Mouse (Mus musculus): Measurements from ENCODE around the gene Trim59.
"Not testable (repeated sequence)": the region's sequence is repeated elsewhere in the genome, so short reads cannot be mapped to it uniquely, and the experiment has no call there.

Gene Trim59

GRCm38 (mm10) chr3:69044645-69045399 lies at the start of gene Trim59:
Trim59 (minus strand) TSS chr3:69044755.
- DNase-seq (ENCODE audit: low read depth, low spot score), result peak; percentile 94

GRCm38 (mm10) chr3:69064005-69064404 lies 19.4 kb upstream of the Trim59 start:
- DNase-seq (ENCODE audit: low read depth, low spot score), result no peak

GRCm38 (mm10) chr3:69062764-69063163 lies 18.2 kb upstream of the Trim59 start:
- no peak for DNase-seq (ENCODE audit: low read depth, low spot score)

- no peak for DNase-seq (ENCODE audit: low read depth, low spot score)
Measured at GRCm38 (mm10) chr3:69060672-69061071, 16.1 kb upstream of the Trim59 start.

- no peak for DNase-seq (ENCODE audit: low read depth, low spot score)
Measured at GRCm38 (mm10) chr3:69055871-69056270, 11.3 kb upstream of the Trim59 start.

- no peak for DNase-seq (ENCODE audit: low read depth, low spot score)
Measured at GRCm38 (mm10) chr3:69054760-69055432, 10.3 kb upstream of the Trim59 start.

- no peak for DNase-seq (ENCODE audit: low read depth, low spot score)
Measured at GRCm38 (mm10) chr3:69051894-69052293, 7.3 kb upstream of the Trim59 start.

- no peak for DNase-seq (ENCODE audit: low read depth, low spot score)
Measured at GRCm38 (mm10) chr3:69049011-69049410, 4.5 kb upstream of the Trim59 start.

GRCm38 (mm10) chr3:69047684-69048083 lies 3.1 kb upstream of the Trim59 start:
- no peak for DNase-seq (ENCODE audit: low read depth, low spot score)

GRCm38 (mm10) chr3:69046509-69046908 lies 2.0 kb upstream of the Trim59 start:
- DNase-seq (ENCODE audit: low read depth, low spot score), result no peak

GRCm38 (mm10) chr3:69045750-69046149 lies 1.2 kb upstream of the Trim59 start:
- no peak for DNase-seq (ENCODE audit: low read depth, low spot score)

- DNase-seq (ENCODE audit: low read depth, low spot score), result no peak
Measured at GRCm38 (mm10) chr3:69045400-69045703, 797 bp upstream of the Trim59 start.

GRCm38 (mm10) chr3:69044167-69044591 lies 376 bp downstream of the Trim59 start:
- peak; percentile 46 for DNase-seq (ENCODE audit: low read depth, low spot score)

- no peak for DNase-seq (ENCODE audit: low read depth, low spot score)
Measured at GRCm38 (mm10) chr3:69041298-69041697, 3.3 kb downstream of the Trim59 start.

GRCm38 (mm10) chr3:69040105-69040504 lies 4.5 kb downstream of the Trim59 start:
- no peak for DNase-seq (ENCODE audit: low read depth, low spot score)

GRCm38 (mm10) chr3:69026133-69026783 lies 18.3 kb downstream of the Trim59 start:
- no peak for DNase-seq (ENCODE audit: low read depth, low spot score)

GRCm38 (mm10) chr3:69020764-69021163 lies 23.8 kb downstream of the Trim59 start:
- no peak for DNase-seq (ENCODE audit: low read depth, low spot score)

- no peak for DNase-seq (ENCODE audit: low read depth, low spot score)
Measured at GRCm38 (mm10) chr3:69020285-69020684, 24.3 kb downstream of the Trim59 start.

GRCm38 (mm10) chr3:69018635-69019034 lies 25.9 kb downstream of the Trim59 start:
- DNase-seq (ENCODE audit: low read depth, low spot score), result not testable (repeated sequence)

GRCm38 (mm10) chr3:69017181-69017580 lies 27.4 kb downstream of the Trim59 start:
- DNase-seq (ENCODE audit: low read depth, low spot score), result no peak

GRCm38 (mm10) chr3:69008873-69009272 lies 35.7 kb downstream of the Trim59 start:
- no peak for DNase-seq (ENCODE audit: low read depth, low spot score)

GRCm38 (mm10) chr3:69006246-69006760 lies 38.3 kb downstream of the Trim59 start:
- no peak for DNase-seq (ENCODE audit: low read depth, low spot score)
